Mouse (Mus musculus) lung, embryonic 15.5 days (tissue): ENCODE results near the gene Gm43064. TPM values are rescaled to one million over a fixed set of nuclear protein-coding genes. Genes with fewer than 3 reads are reported as not detected.
"Not testable (repeated sequence)": the region's sequence is repeated elsewhere in the genome, so short reads cannot be mapped to it uniquely, and the experiment has no call there.

Experiments used
- ATAC-seq: fragments of 200-750 bp; cut with Nextera tagmentation; 2 replicates; pipeline ENCODE4 v1.8.0; 2017; ENCODE audit warnings: moderate number of reproducible peaks, borderline replicate concordance; ENCODE audit not compliant: low FRiP score, low TSS enrichment; ENCODE audit errors: extremely low read depth
- H3K27ac ChIP-seq: fragments of 300-500 bp; sonication (generic); 2 replicates; pipeline ENCODE4 v1.5.1; 2015; ENCODE audit warnings: moderate library complexity, mild to moderate bottlenecking, inconsistent platforms
- H3K27me3 ChIP-seq: fragments of 300-500 bp; sonication (generic); 2 replicates; pipeline ENCODE4 v1.6.1; 2015; ENCODE audit warnings: inconsistent platforms
- H3K36me3 ChIP-seq: fragments of 300-500 bp; sonication (generic); 2 replicates; pipeline ENCODE4 v1.6.1; 2015; ENCODE audit warnings: inconsistent platforms
- H3K4me1 ChIP-seq: fragments of 300-500 bp; sonication (generic); 2 replicates; pipeline ENCODE4 v1.6.1; 2015; ENCODE audit warnings: inconsistent platforms
- H3K4me2 ChIP-seq: fragments of 300-500 bp; sonication (generic); 2 replicates; pipeline ENCODE4 v1.6.1; 2015; ENCODE audit warnings: inconsistent platforms, mild to moderate bottlenecking, moderate library complexity
- H3K4me3 ChIP-seq: fragments of 300-500 bp; sonication (generic); 2 replicates; pipeline ENCODE4 v1.5.1; 2015; ENCODE audit warnings: mild to moderate bottlenecking, inconsistent platforms
- H3K9ac ChIP-seq: fragments of 300-500 bp; sonication (generic); 2 replicates; pipeline ENCODE4 v1.6.1; 2015; ENCODE audit warnings: inconsistent platforms
- H3K9me3 ChIP-seq: fragments of 300-500 bp; sonication (generic); 2 replicates; pipeline ENCODE4 v1.6.1; 2016; ENCODE audit warnings: inconsistent platforms
- WGBS: fragments of 180-500 bp; shearing (Covaris S2); methylation state at CpG from one replicate; pipeline ENCODE4 v1.1.7; 2015; 5-methylcytosine and 5-hydroxymethylcytosine counted together
- polyA plus RNA-seq: library from polyadenylated mRNA; unstranded; fragments of >200 nt; fragmentation: Nextera tagmentation; extraction: Ambion mirVana; gene quantifications from 2 replicates; pipeline ENCODE4 v1.2.1, GENCODE M21; 2015

Gene Gm43064
- polyA plus RNA-seq, 1 experiment from 2014 or later, result 0.24 TPM

GRCm38 (mm10) chr3:103782844-103783609, 26.3 kb upstream of the Gm43064 start:
- Histone ChIP-seq H3K9me3 (no peaks in the 10 kb centered on the region), H3K4me1 (0 out of 2 replicates have a peak, but pooled peaks cover 17% of the 10 kb centered on the region), H3K27ac (no peak overlapping the region), H3K27me3 (no peaks in the 10 kb centered on the region), H3K4me3 (no peak overlapping the region), H3K36me3 (peaks cover under 1% of the 10 kb centered on the region; the same call in 1 of the 2 replicates), H3K4me2 (no peak overlapping the region), H3K9ac (no peak overlapping the region)
- ATAC-seq, result no peak
- WGBS, result 81% methylated on average over 4 of the region's 4 CpGs

- H3K4me2 ChIP-seq, result 0 out of 2 replicates have a peak overlapping the region, but pooled peaks have one; percentile 8
- H3K4me1 ChIP-seq, result peaks cover 34% of the 10 kb centered on the region
- no peak overlapping the region for H3K9ac ChIP-seq
- no peak overlapping the region for H3K27ac ChIP-seq
- no peaks in the 10 kb centered on the region for H3K27me3 ChIP-seq
- 65% methylated on average over 7 of the region's 7 CpGs for WGBS
- no peaks in the 10 kb centered on the region for H3K9me3 ChIP-seq
- no peak overlapping the region for H3K4me3 ChIP-seq
- H3K36me3 ChIP-seq, result no peaks in the 10 kb centered on the region
- ATAC-seq, result no peak
These were observed 22.1 kb upstream of the Gm43064 start for GRCm38 (mm10) chr3:103787225-103787624.

- Histone ChIP-seq H3K9ac (no peak overlapping the region), H3K9me3 (no peaks in the 10 kb centered on the region), H3K36me3 (no peaks in the 10 kb centered on the region), H3K27ac (0 out of 2 replicates have a peak overlapping the region, but pooled peaks have one; percentile 92), H3K4me2 (peak overlapping the region; percentile 75), H3K27me3 (no peaks in the 10 kb centered on the region), H3K4me1 (peaks cover 30% of the 10 kb centered on the region), H3K4me3 (peak overlapping the region; percentile 99)
- ATAC-seq, result no peak
- WGBS, result 65% methylated on average over 7 of the region's 7 CpGs
These were observed 20.3 kb upstream of the Gm43064 start for GRCm38 (mm10) chr3:103789096-103789495.

- H3K27ac ChIP-seq, result peak overlapping the region; percentile 92
- no peaks in the 10 kb centered on the region for H3K9me3 ChIP-seq
- no peaks in the 10 kb centered on the region for H3K27me3 ChIP-seq
- ATAC-seq, result no peak
- H3K4me3 ChIP-seq, result peak overlapping the region; percentile 99
- H3K9ac ChIP-seq, result peak overlapping the region; percentile 91
- H3K4me2 ChIP-seq, result peak overlapping the region; percentile 75
- H3K4me1 ChIP-seq, result peaks cover 27% of the 10 kb centered on the region
- 1% methylated on average over 14 of the region's 14 CpGs for WGBS
- H3K36me3 ChIP-seq, result no peaks in the 10 kb centered on the region
These were observed 19.5 kb upstream of the Gm43064 start for GRCm38 (mm10) chr3:103789891-103790345.

GRCm38 (mm10) chr3:103790346-103791145, 18.8 kb upstream of the Gm43064 start:
- H3K36me3 ChIP-seq, result no peaks in the 10 kb centered on the region
- no peaks in the 10 kb centered on the region for H3K27me3 ChIP-seq
- peak overlapping the region; percentile 75 for H3K4me2 ChIP-seq
- WGBS, result under 1% methylated on average over 45 of the region's 61 CpGs
- peak overlapping the region; percentile 91 for H3K9ac ChIP-seq
- H3K4me3 ChIP-seq, result peak overlapping the region; percentile 99
- peak; percentile 79 for ATAC-seq
- H3K27ac ChIP-seq, result peak overlapping the region; percentile 92
- H3K4me1 ChIP-seq, result peaks cover 26% of the 10 kb centered on the region
- no peaks in the 10 kb centered on the region for H3K9me3 ChIP-seq

GRCm38 (mm10) chr3:103791230-103792110, 17.9 kb upstream of the Gm43064 start, which contains the start of gene Hipk1:
Hipk1 (minus strand) TSS chr3:103791563.
- ATAC-seq, result peak; percentile 95
- Histone ChIP-seq H3K4me1 (peaks cover 26% of the 10 kb centered on the region), H3K36me3 (no peaks in the 10 kb centered on the region), H3K27ac (peak within 1 kb of the TSS; percentile 92), H3K27me3 (no peaks in the 10 kb centered on the region), H3K9ac (peak within 1 kb of the TSS; percentile 91), H3K4me3 (peak within 1 kb of the TSS; percentile 99), H3K4me2 (peak within 1 kb of the TSS; percentile 75), H3K9me3 (no peaks in the 10 kb centered on the region)
- WGBS, result 10% methylated on average over 48 of the region's 49 CpGs

GRCm38 (mm10) chr3:103792111-103792406, 17.3 kb upstream of the Gm43064 start:
- H3K4me2 ChIP-seq, result peak overlapping the region; percentile 75; the same call in 1 of the 2 replicates
- H3K9ac ChIP-seq, ATAC-seq, H3K36me3 ChIP-seq, H3K9me3 ChIP-seq, H3K27me3 ChIP-seq, H3K4me3 ChIP-seq, H3K27ac ChIP-seq: not testable (repeated sequence)
- H3K4me1 ChIP-seq, result peaks cover 24% of the 10 kb centered on the region
- 73% methylated on average over 5 of the region's 5 CpGs for WGBS

- Histone ChIP-seq H3K4me3 (no peak overlapping the region), H3K9me3 (no peaks in the 10 kb centered on the region)
These were observed 16.8 kb upstream of the Gm43064 start for GRCm38 (mm10) chr3:103792566-103792965.

GRCm38 (mm10) chr3:103796389-103796788, 13.0 kb upstream of the Gm43064 start:
- H3K4me1 ChIP-seq, result peaks cover 6% of the 10 kb centered on the region
- H3K9me3 ChIP-seq, result no peaks in the 10 kb centered on the region
- no peaks in the 10 kb centered on the region for H3K36me3 ChIP-seq
- H3K27ac ChIP-seq, result no peak overlapping the region
- ATAC-seq, result no peak
- no peak overlapping the region for H3K4me3 ChIP-seq
- no peak overlapping the region for H3K4me2 ChIP-seq
- WGBS, result 48% methylated on average over 2 of the region's 2 CpGs
- H3K9ac ChIP-seq, result no peak overlapping the region
- H3K27me3 ChIP-seq, result no peaks in the 10 kb centered on the region

More at GRCm38 (mm10) chr3:103792566-103792965, 16.8 kb upstream of the Gm43064 start:
- H3K36me3 ChIP-seq, result no peaks in the 10 kb centered on the region
- H3K4me2 ChIP-seq, result no peak overlapping the region
- H3K4me1 ChIP-seq, result peaks cover 21% of the 10 kb centered on the region
- no peaks in the 10 kb centered on the region for H3K27me3 ChIP-seq
- H3K9ac ChIP-seq, result no peak overlapping the region
- H3K27ac ChIP-seq, result no peak overlapping the region
- no peak for ATAC-seq
- WGBS, result 67% methylated on average over 1 of the region's 1 CpGs

GRCm38 (mm10) chr3:103799507-103799906, 9.9 kb upstream of the Gm43064 start:
- Histone ChIP-seq H3K27me3 (no peaks in the 10 kb centered on the region), H3K36me3 (peaks cover 15% of the 10 kb centered on the region), H3K27ac (no peak overlapping the region), H3K4me1 (peaks cover 17% of the 10 kb centered on the region), H3K4me2 (no peak overlapping the region), H3K9me3 (no peaks in the 10 kb centered on the region), H3K4me3 (no peak overlapping the region), H3K9ac (no peak overlapping the region)
- ATAC-seq, result no peak; the same call in 1 of the 2 replicates
- 62% methylated on average over 2 of the region's 2 CpGs for WGBS
